Mouse (Mus musculus) MEL (cell line): ENCODE data around the gene Tnni3k. TPM values are rescaled to one million over a fixed set of nuclear protein-coding genes. Genes with fewer than 3 reads are reported as not detected.

Source experiments
- DNase-seq: peaks from one replicate; pipeline ENCODE4 v3.0.0; 2011; ENCODE audit warnings: low read depth, low spot score
- H3K27ac ChIP-seq: 2 replicates; pipeline ENCODE4 v1.5.1; 2012; ENCODE audit warnings: low read depth, mild to moderate bottlenecking, control low read depth, low read length, moderate library complexity; ENCODE audit not compliant: control insufficient read depth
- H3K27me3 ChIP-seq, 2 experiments: fragments of 150-350 bp in 1 of 2; sonication (generic) in 1 of 2; 2 replicates each; pipeline ENCODE4 v1.6.1; 2012; ENCODE audit warnings: low read length in 2 of 2, mild to moderate bottlenecking in 2 of 2, improper control_type of control experiment in 1 of 2, moderate library complexity in 1 of 2; ENCODE audit not compliant: insufficient read depth in 2 of 2, control insufficient read depth in 1 of 2
- H3K36me3 ChIP-seq, 2 experiments: 2 replicates each; pipeline ENCODE4 v1.6.1; 2012 to 2014; ENCODE audit warnings: low read length in 2 of 2, improper control_type of control experiment in 1 of 2, inconsistent platforms in 1 of 2, mild to moderate bottlenecking in 1 of 2; ENCODE audit not compliant: insufficient read depth in 2 of 2, control insufficient read depth in 1 of 2
- H3K4me1 ChIP-seq, 2 experiments: fragments of 150-350 bp in 1 of 2; sonication (generic) in 1 of 2; 2 replicates each; pipeline ENCODE4 v1.6.1; 2012; ENCODE audit warnings: low read length in 2 of 2, improper control_type of control experiment in 1 of 2, mild to moderate bottlenecking in 1 of 2; ENCODE audit not compliant: insufficient read depth in 2 of 2, control insufficient read depth in 1 of 2
- H3K4me3 ChIP-seq, 2 experiments: fragments of 150-350 bp in 1 of 2; sonication (generic) in 1 of 2; 2 replicates each; pipeline ENCODE4 v1.5.1; 2012; ENCODE audit warnings: low read depth in 2 of 2, low read length in 2 of 2, mild to moderate bottlenecking in 2 of 2, moderate library complexity in 2 of 2, control low read depth in 1 of 2, improper control_type of control experiment in 1 of 2; ENCODE audit not compliant: control insufficient read depth in 1 of 2, insufficient read depth in 1 of 2
- H3K79me2 ChIP-seq: 2 replicates; pipeline ENCODE4 v1.6.1; 2012; ENCODE audit warnings: mild to moderate bottlenecking, low read length, moderate library complexity; ENCODE audit not compliant: control insufficient read depth, poor library complexity, insufficient read depth
- H3K9ac ChIP-seq: 2 replicates; pipeline ENCODE4 v1.6.1; 2012; ENCODE audit warnings: low read depth, mild to moderate bottlenecking, control low read depth, low read length, moderate library complexity; ENCODE audit not compliant: control insufficient read depth, poor library complexity, severe bottlenecking
- H3K9me3 ChIP-seq: fragments of 150-350 bp; sonication (generic); replicated peaks from 2 replicates; pipeline ENCODE4 v1.6.1; 2012; ENCODE audit warnings: mild to moderate bottlenecking, low read length, improper control_type of control experiment, moderate library complexity; ENCODE audit not compliant: insufficient read depth
- CHD1 ChIP-seq: IDR thresholded peaks from 2 replicates; pipeline ENCODE4 v1.6.1; 2012; ENCODE audit warnings: low read depth, mild to moderate bottlenecking, inconsistent platforms, low read length, improper control_type of control experiment
- CTCF ChIP-seq, 3 experiments: IDR thresholded peaks in 2 of 3; conservative IDR thresholded peaks in 1 of 3; 2 replicates each; pipeline ENCODE4 v1.5.1; 2011 to 2012; ENCODE audit warnings: low read length in 3 of 3, low read depth in 2 of 3, mild to moderate bottlenecking in 2 of 3, improper control_type of control experiment in 1 of 3, inconsistent platforms in 1 of 3, mixed read lengths in 1 of 3, moderate library complexity in 1 of 3; ENCODE audit not compliant: control insufficient read depth in 1 of 3, insufficient read depth in 1 of 3, poor library complexity in 1 of 3, severe bottlenecking in 1 of 3
- ETS1 ChIP-seq: IDR thresholded peaks from 2 replicates; pipeline ENCODE4 v1.6.1; 2012; ENCODE audit warnings: low read depth, mild to moderate bottlenecking, inconsistent platforms, low read length, improper control_type of control experiment, moderate library complexity
- HCFC1 ChIP-seq: IDR thresholded peaks from 2 replicates; pipeline ENCODE4 v1.6.1; 2012; ENCODE audit warnings: low read depth, mild to moderate bottlenecking, inconsistent platforms, low read length, improper control_type of control experiment, moderate library complexity
- KAT2A ChIP-seq: conservative IDR thresholded peaks from 2 replicates; pipeline ENCODE4 v1.6.1; 2012; ENCODE audit warnings: low read depth, low read length, improper control_type of control experiment, inconsistent platforms
- MAFK ChIP-seq: IDR thresholded peaks from 2 replicates; pipeline ENCODE4 v1.6.1; 2011; ENCODE audit warnings: low read depth, mild to moderate bottlenecking, low read length, improper control_type of control experiment, borderline replicate concordance
- NELFE ChIP-seq: IDR thresholded peaks from 2 replicates; pipeline ENCODE4 v1.6.1; 2011; ENCODE audit warnings: low read depth, low read length, improper control_type of control experiment
- POLR2AphosphoS2 ChIP-seq: IDR thresholded peaks from 2 replicates; pipeline ENCODE4 v1.6.1; 2011; ENCODE audit warnings: low read length, improper control_type of control experiment
- POLR2AphosphoS5 ChIP-seq: IDR thresholded peaks from 2 replicates; pipeline ENCODE4 v1.6.1; 2012; ENCODE audit warnings: low read depth, borderline replicate concordance, mild to moderate bottlenecking, inconsistent platforms, low read length, moderate library complexity, mixed read lengths
- RAD21 ChIP-seq: IDR thresholded peaks from 2 replicates; pipeline ENCODE4 v1.6.1; 2011; ENCODE audit warnings: mild to moderate bottlenecking, low read depth, low read length, improper control_type of control experiment
- RCOR1 ChIP-seq: IDR thresholded peaks from 2 replicates; pipeline ENCODE4 v1.6.1; 2012; ENCODE audit warnings: low read depth, mild to moderate bottlenecking, inconsistent platforms, low read length, improper control_type of control experiment
- SIN3A ChIP-seq: IDR thresholded peaks from 2 replicates; pipeline ENCODE4 v1.6.1; 2012; ENCODE audit warnings: low read length, improper control_type of control experiment, inconsistent platforms
- SMC3 ChIP-seq: IDR thresholded peaks from 2 replicates; pipeline ENCODE4 v1.6.1; 2011; ENCODE audit warnings: low read depth, low read length, improper control_type of control experiment
- UBTF ChIP-seq: IDR thresholded peaks from 2 replicates; pipeline ENCODE4 v1.6.1; 2012; ENCODE audit warnings: low read depth, mild to moderate bottlenecking, inconsistent platforms, low read length, improper control_type of control experiment, moderate library complexity, borderline replicate concordance; ENCODE audit not compliant: insufficient read depth
- USF1 ChIP-seq: IDR thresholded peaks from 2 replicates; pipeline ENCODE4 v1.6.1; 2014; ENCODE audit warnings: low read depth, mild to moderate bottlenecking, inconsistent platforms, low read length, improper control_type of control experiment, moderate library complexity
- USF2 ChIP-seq, 2 experiments: IDR thresholded peaks; 2 replicates each; pipeline ENCODE4 v1.6.1; 2011 to 2012; ENCODE audit warnings: improper control_type of control experiment in 2 of 2, low read length in 2 of 2, borderline replicate concordance in 1 of 2, inconsistent platforms in 1 of 2, low read depth in 1 of 2, mild to moderate bottlenecking in 1 of 2; ENCODE audit not compliant: insufficient read depth in 1 of 2
- ZC3H11A ChIP-seq: IDR thresholded peaks from 2 replicates; pipeline ENCODE4 v1.6.1; 2012; ENCODE audit warnings: low read depth, mild to moderate bottlenecking, inconsistent platforms, low read length, improper control_type of control experiment
- polyA plus RNA-seq, 2 experiments: library from polyadenylated mRNA; stranded (reverse) in 1 of 2; unstranded in 1 of 2; fragments of >175 nt in 1 of 2; fragments of >200 nt in 1 of 2; gene quantifications; 2 replicates each; pipeline versions ENCODE4 v1.2.1 to v1.2.4; 2012; ENCODE audit warnings: low replicate concordance in 2 of 2, low read depth in 1 of 2; ENCODE audit not compliant: insufficient read length in 2 of 2, insufficient read depth in 1 of 2, missing spikeins in 1 of 2
- total RNA-seq: library from RNA; depleted of rRNA; stranded (reverse); fragments of 300-350 nt; gene quantifications from 2 replicates; pipeline ENCODE4 v1.2.3, GENCODE M21; 2012

Gene Tnni3k
- total and polyA plus RNA-seq, 3 experiments: not detected

DNA sequence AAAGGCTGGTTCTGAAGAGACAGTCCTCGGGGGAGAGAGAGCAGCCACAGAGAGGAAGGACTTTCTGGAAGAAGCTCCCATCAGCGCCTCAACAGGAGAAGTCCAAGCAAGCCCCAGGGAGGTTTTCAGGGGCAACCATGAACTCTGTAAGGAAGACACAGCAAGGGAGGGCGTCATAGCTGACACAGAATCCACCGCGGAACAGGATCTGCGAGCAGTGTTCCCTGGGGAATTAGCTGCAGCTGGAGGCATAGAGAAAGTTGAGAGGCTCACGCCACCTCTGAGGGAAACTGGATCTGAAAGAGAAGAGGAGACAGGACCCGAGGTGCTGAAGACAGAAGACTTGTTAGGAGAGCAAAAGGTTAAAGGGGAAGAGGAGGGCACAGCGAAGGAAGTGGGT, 291.8 kb downstream of the Tnni3k start:
- H3K27me3 ChIP-seq: no peaks in the 10 kb centered on the region
- no peaks in the 10 kb centered on the region for H3K79me2 ChIP-seq
- H3K27ac ChIP-seq: no peak overlapping the region
- H3K4me3 ChIP-seq: no peak overlapping the region
- no peak for DNase-seq
- H3K9me3 ChIP-seq: no peaks in the 10 kb centered on the region
- no peaks in the 10 kb centered on the region for H3K36me3 ChIP-seq
- H3K4me1 ChIP-seq: no peaks in the 10 kb centered on the region
- no peak for TF ChIP-seq UBTF
- no peak overlapping the region for H3K9ac ChIP-seq

- Histone ChIP-seq H3K9me3 (no peaks in the 10 kb centered on the region), H3K9ac (no peak overlapping the region), H3K27ac (no peak overlapping the region), H3K4me1 (no peaks in the 10 kb centered on the region), H3K27me3 (no peaks in the 10 kb centered on the region), H3K79me2 (no peaks in the 10 kb centered on the region), H3K4me3 (no peak overlapping the region), H3K36me3 (no peaks in the 10 kb centered on the region)
- TF ChIP-seq POLR2AphosphoS5 (no peak), SIN3A (no peak), NELFE (no peak), CHD1 (no peak), ZC3H11A (no peak), CTCF (IDR thresholded peaks at IDR 0.05 in 2 of 3, conservative IDR thresholded peaks at IDR 0.05 in 1 of 3; ENCODE audit: control insufficient read depth in 1 of 3, insufficient read depth in 1 of 3, low read depth in 2 of 3, low read length in 3 of 3, poor library complexity in 1 of 3, severe bottlenecking in 1 of 3) (no peak)
- no peak for DNase-seq
Measured at GRCm38 (mm10) chr3:154761108-154761507, 294.1 kb downstream of the Tnni3k start.

- Histone ChIP-seq H3K9me3 (no peaks in the 10 kb centered on the region), H3K9ac (no peak overlapping the region), H3K4me1 (no peaks in the 10 kb centered on the region), H3K27ac (no peak overlapping the region), H3K79me2 (no peaks in the 10 kb centered on the region), H3K36me3 (no peaks in the 10 kb centered on the region), H3K27me3 (no peaks in the 10 kb centered on the region), H3K4me3 (no peak overlapping the region)
- TF ChIP-seq USF1 (no peak), RAD21 (no peak), SIN3A (no peak), KAT2A (no peak), MAFK (no peak), HCFC1 (no peak), USF2 (IDR thresholded peaks at IDR 0.05; ENCODE audit: borderline replicate concordance in 1 of 2, insufficient read depth in 1 of 2, low read depth in 1 of 2, low read length in 2 of 2) (no peak), SMC3 (no peak), RCOR1 (no peak), ETS1 (no peak), POLR2AphosphoS2 (no peak)
- no peak for DNase-seq
Measured at GRCm38 (mm10) chr3:154758089-154758488, 297.1 kb downstream of the Tnni3k start.
